Mouse (Mus musculus) embryonic facial prominence, embryonic 15.5 days (tissue): Measurements from ENCODE around the gene Dnajb13. TPM values are rescaled to one million over a fixed set of nuclear protein-coding genes. Genes with fewer than 3 reads are reported as not detected.

ENCODE experiments used
- ATAC-seq: fragments of 200-750 bp; cut with Nextera tagmentation; 2 replicates; pipeline ENCODE4 v1.8.0; 2017; ENCODE audit warnings: low read depth, moderate TSS enrichment; ENCODE audit not compliant: insufficient number of reproducible peaks, low FRiP score, low TSS enrichment
- H3K27ac ChIP-seq: fragments of 300-500 bp; sonication (generic); replicated peaks from 2 replicates; pipeline ENCODE4 v1.5.1; 2015; ENCODE audit warnings: mild to moderate bottlenecking, inconsistent platforms
- H3K27me3 ChIP-seq: fragments of 300-500 bp; sonication (generic); 2 replicates; pipeline ENCODE4 v1.6.1; 2015; ENCODE audit warnings: inconsistent platforms
- H3K36me3 ChIP-seq: fragments of 300-500 bp; sonication (generic); 2 replicates; pipeline ENCODE4 v1.6.1; 2015; ENCODE audit warnings: mild to moderate bottlenecking, inconsistent platforms
- H3K4me1 ChIP-seq: fragments of 300-500 bp; sonication (generic); 2 replicates; pipeline ENCODE4 v1.6.1; 2015; ENCODE audit warnings: inconsistent platforms
- H3K4me2 ChIP-seq: fragments of 300-500 bp; sonication (generic); replicated peaks from 2 replicates; pipeline ENCODE4 v1.6.1; 2015; ENCODE audit warnings: mild to moderate bottlenecking, inconsistent platforms
- H3K4me3 ChIP-seq: fragments of 300-500 bp; sonication (generic); replicated peaks from 2 replicates; pipeline ENCODE4 v1.5.1; 2015; ENCODE audit warnings: mild to moderate bottlenecking, inconsistent platforms
- H3K9ac ChIP-seq: fragments of 300-500 bp; sonication (generic); 2 replicates; pipeline ENCODE4 v1.6.1; 2015; ENCODE audit warnings: inconsistent platforms
- H3K9me3 ChIP-seq: fragments of 300-500 bp; sonication (generic); replicated peaks from 2 replicates; pipeline ENCODE4 v1.6.1; 2016; ENCODE audit warnings: inconsistent platforms
- WGBS: fragments of 180-500 bp; shearing (Covaris S2); methylation state at CpG from one replicate; pipeline ENCODE4 v1.1.7; 2015; 5-methylcytosine and 5-hydroxymethylcytosine counted together
- polyA plus RNA-seq: library from polyadenylated mRNA; unstranded; fragments of >200 nt; fragmentation: Nextera tagmentation; extraction: Ambion mirVana; gene quantifications from 2 replicates; pipeline ENCODE4 v1.2.1, GENCODE M21; 2015

Gene Dnajb13
- polyA plus RNA-seq, 1 experiment from 2014 or later, result 9.8 TPM

DNA sequence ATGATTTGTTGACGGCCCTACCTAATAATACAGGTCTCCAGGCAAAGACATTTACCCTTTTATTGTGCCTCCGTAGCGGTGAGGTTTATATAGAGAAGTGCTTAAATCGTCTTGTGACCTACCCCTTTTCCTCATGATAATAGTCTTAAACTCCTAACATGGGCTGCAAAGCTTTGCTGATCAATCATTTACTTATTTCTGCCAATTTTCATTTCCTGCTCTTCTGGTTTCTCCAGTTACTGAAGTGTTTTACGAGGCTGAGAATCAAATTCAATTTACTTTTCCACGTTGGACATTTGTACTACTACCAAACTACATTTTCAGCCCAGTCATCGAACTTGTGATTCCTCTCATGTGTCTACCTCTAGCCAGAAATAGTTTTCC is 22.8 kb upstream of the Dnajb13 start:
- Histone ChIP-seq H3K27me3 (no peaks in the 10 kb centered on the region), H3K36me3 (peaks cover 14% of the 10 kb centered on the region), H3K4me1 (0 out of 2 replicates have a peak, but pooled peaks cover 5% of the 10 kb centered on the region), H3K27ac (no peak overlapping the region), H3K4me2 (peak overlapping the region; percentile 61), H3K9me3 (no peaks in the 10 kb centered on the region), H3K4me3 (peak overlapping the region; percentile 77), H3K9ac (peak overlapping the region; percentile 78)
- 28% methylated on average over 7 of the region's 7 CpGs for WGBS
- no peak for ATAC-seq

DNA sequence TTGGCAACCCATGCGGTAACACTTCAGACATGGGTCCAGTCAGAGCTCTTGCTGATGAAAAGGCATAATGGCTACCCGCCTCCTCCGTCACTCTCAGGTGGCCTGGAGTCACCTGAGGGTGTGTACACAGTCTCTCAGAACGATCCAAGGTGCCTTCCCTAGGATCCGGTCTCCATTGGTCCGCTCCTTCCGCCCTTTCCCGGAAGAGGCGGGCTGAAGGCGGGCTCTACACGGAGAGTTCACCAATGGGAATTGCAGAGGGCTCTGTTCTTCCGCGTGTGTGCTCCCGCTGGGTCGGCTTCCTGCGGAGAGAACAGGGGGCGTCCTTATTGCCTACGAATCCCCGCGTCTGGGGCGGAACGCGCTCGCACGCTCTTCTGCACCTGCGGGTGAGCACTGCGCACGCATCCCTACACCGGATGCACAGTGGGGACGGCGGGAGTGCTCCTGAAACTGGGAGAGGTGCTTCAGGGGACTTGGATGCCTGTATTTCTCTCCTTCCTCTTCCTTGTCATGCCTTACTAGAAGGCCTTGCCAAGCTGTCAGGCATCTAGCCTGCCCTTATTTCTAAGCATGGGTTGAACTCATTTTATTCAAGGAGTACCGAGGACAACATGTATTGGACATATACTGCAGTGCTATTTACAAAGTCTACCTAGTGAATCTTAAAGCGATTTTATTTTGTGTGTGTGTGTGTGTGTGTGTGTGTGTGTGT is 22.2 kb upstream of the Dnajb13 start, which contains the start of gene Coa4:
TSS of gene Coa4 (plus strand) at position 268 of the 715 bp plus-strand sequence.
- Histone ChIP-seq H3K9me3 (no peaks in the 10 kb centered on the region), H3K4me1 (0 out of 2 replicates have a peak, but pooled peaks cover 5% of the 10 kb centered on the region), H3K4me2 (peak within 1 kb of the TSS; percentile 61), H3K36me3 (peaks cover 14% of the 10 kb centered on the region), H3K9ac (peak within 1 kb of the TSS; percentile 78), H3K4me3 (peak within 1 kb of the TSS; percentile 77), H3K27ac (peak within 1 kb of the TSS; percentile 88), H3K27me3 (no peaks in the 10 kb centered on the region)
- ATAC-seq, result peak; percentile 98
- WGBS, result under 1% methylated on average over 33 of the region's 33 CpGs

DNA sequence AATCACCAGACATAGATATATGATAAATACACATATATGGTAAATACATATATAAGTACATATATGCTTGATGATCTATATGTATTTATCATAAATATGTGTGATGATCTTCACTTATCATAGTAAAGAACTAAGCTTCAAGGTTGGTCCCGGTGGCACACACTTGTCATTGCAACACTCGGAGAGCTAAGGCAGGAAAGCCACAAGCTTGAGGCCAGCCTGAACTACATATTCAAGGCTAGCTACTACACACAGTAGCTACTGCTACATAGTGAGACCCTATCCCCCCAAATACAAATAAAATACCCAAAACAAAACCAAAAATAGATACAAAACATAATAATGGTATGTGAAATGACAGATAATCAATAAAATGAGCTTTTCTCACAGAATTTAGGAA is 21.1 kb upstream of the Dnajb13 start:
- ATAC-seq, result no peak
- Histone ChIP-seq H3K36me3 (peaks cover 14% of the 10 kb centered on the region), H3K27me3 (no peaks in the 10 kb centered on the region), H3K27ac (no peak overlapping the region), H3K9me3 (no peaks in the 10 kb centered on the region), H3K4me2 (no peak overlapping the region), H3K4me3 (no peak overlapping the region), H3K9ac (no peak overlapping the region), H3K4me1 (0 out of 2 replicates have a peak, but pooled peaks cover 5% of the 10 kb centered on the region)
- 82% methylated on average over 2 of the region's 2 CpGs for WGBS

DNA sequence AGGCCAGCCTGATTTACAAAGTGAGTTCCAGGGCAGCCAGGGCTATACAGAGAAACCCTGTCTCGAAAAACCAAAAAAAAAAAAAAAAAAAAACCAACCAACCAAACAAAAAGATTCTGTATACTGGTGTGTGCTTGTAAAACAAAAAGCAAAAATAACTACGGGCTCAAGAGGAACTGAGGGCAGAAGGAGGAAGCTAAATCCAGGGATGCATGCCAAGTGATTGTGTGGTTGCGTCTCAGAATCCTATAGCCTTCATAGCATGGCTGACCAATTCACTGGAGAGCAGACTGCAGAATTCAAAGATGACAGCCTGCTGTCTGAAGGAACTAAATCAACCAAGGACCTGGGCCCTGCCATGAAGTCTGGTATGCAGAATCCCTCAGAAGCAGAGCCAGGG is 19.5 kb upstream of the Dnajb13 start:
- no peaks in the 10 kb centered on the region for H3K9me3 ChIP-seq
- 0 out of 2 replicates have a peak, but pooled peaks cover 5% of the 10 kb centered on the region for H3K4me1 ChIP-seq
- 79% methylated on average over 3 of the region's 3 CpGs for WGBS
- H3K4me3 ChIP-seq, result no peak overlapping the region
- no peak overlapping the region for H3K27ac ChIP-seq
- ATAC-seq, result no peak
- H3K27me3 ChIP-seq, result no peaks in the 10 kb centered on the region
- H3K9ac ChIP-seq, result no peak overlapping the region
- peaks cover 4% of the 10 kb centered on the region for H3K36me3 ChIP-seq
- no peak overlapping the region for H3K4me2 ChIP-seq

DNA sequence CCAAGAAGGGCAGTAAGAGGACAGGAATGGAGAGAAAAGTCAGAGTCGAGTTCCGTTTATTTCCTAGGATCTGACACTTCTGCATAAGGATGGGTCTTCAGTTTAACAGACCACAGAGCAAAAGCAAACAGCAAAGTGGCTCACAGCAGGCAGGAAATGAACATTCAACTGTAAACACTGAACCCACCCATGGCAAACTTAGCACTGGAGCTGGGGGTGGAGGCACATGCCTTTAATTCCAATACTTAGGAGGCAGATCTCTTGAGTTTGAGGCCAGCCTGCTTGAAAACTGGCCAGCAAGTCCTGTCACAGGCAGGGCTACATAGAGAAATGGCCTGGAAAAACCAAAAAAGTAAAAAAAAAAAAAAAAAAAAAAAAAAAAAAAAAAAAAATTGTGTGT is 18.7 kb upstream of the Dnajb13 start:
- Histone ChIP-seq H3K4me1 (0 out of 2 replicates have a peak, but pooled peaks cover 5% of the 10 kb centered on the region), H3K36me3 (no peaks in the 10 kb centered on the region), H3K9ac (no peak overlapping the region), H3K4me2 (no peak overlapping the region), H3K27me3 (no peaks in the 10 kb centered on the region), H3K9me3 (no peaks in the 10 kb centered on the region), H3K27ac (no peak overlapping the region), H3K4me3 (no peak overlapping the region)
- ATAC-seq, result no peak
- 66% methylated on average over 2 of the region's 2 CpGs for WGBS

DNA sequence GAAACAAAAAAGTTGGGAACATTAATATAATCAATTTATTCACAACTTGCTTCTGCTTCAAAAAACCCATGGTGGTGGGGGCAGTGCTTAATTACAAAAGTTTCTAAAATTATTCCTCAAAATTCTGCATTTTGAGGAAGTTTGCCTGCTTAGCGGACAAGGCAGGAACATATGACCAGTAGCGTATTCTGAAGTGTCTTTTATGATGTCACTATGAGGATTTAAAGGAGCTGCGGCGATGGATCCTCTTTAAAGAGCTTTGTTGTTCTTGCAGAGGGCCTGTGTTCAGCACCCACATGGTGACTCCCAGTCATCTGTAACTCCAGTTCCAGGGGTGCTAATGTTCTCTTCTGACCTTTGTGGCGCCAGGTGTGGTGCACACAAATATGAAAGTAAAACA is 16.0 kb upstream of the Dnajb13 start:
- Histone ChIP-seq H3K27ac (no peak overlapping the region), H3K27me3 (no peaks in the 10 kb centered on the region), H3K9ac (no peak overlapping the region), H3K4me2 (no peak overlapping the region), H3K4me3 (no peak overlapping the region), H3K4me1 (no peaks in the 10 kb centered on the region), H3K36me3 (no peaks in the 10 kb centered on the region), H3K9me3 (no peaks in the 10 kb centered on the region)
- no peak for ATAC-seq
- 88% methylated on average over 5 of the region's 5 CpGs for WGBS

DNA sequence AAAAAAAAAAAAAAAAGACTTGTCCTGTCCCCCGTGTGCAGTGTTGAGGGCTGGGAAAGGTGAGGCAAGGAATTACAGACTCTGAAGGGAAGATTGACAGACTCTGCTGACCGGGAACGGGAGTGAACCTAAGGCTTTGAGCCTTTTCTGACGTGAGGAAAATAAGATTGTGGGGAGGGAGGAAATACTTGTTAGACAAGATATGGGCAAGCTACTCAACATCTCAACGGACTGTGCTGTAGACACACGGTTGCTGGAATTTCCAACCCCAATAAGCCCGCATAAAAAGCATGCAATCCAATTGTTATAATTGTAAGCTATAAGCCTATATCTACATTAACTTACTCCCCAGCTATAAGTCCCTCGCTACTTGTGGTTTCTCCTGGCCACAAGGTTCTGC is 9.9 kb upstream of the Dnajb13 start:
- Histone ChIP-seq H3K4me2 (no peak overlapping the region), H3K9ac (no peak overlapping the region), H3K9me3 (no peaks in the 10 kb centered on the region), H3K4me1 (no peaks in the 10 kb centered on the region), H3K27me3 (no peaks in the 10 kb centered on the region), H3K36me3 (no peaks in the 10 kb centered on the region), H3K27ac (no peak overlapping the region), H3K4me3 (no peak overlapping the region)
- WGBS, result 58% methylated on average over 8 of the region's 8 CpGs
- ATAC-seq, result no peak

DNA sequence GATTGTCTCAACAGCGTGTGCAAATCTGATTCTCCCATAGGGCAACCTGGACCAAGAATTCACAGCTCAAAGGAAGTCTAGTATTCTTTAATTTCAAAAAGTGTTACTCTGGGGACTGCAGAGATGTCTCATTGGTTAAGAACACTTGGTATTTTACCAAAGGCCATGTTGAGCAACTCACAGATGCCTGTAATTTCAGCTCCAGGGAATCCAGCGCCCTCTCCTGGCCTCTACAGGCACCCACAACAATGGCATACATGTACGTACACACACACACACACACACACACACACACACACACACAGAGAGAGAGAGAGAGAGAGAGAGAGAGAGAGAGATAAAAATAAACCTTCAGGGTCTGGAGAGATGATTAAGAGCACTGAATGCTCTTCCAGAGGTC is 7.5 kb upstream of the Dnajb13 start:
- Histone ChIP-seq H3K4me2 (no peak overlapping the region), H3K9ac (no peak overlapping the region), H3K27me3 (no peaks in the 10 kb centered on the region), H3K4me1 (no peaks in the 10 kb centered on the region), H3K4me3 (no peak overlapping the region), H3K36me3 (no peaks in the 10 kb centered on the region), H3K9me3 (no peaks in the 10 kb centered on the region), H3K27ac (no peak overlapping the region)
- WGBS, result 69% methylated on average over 3 of the region's 3 CpGs
- no peak for ATAC-seq

DNA sequence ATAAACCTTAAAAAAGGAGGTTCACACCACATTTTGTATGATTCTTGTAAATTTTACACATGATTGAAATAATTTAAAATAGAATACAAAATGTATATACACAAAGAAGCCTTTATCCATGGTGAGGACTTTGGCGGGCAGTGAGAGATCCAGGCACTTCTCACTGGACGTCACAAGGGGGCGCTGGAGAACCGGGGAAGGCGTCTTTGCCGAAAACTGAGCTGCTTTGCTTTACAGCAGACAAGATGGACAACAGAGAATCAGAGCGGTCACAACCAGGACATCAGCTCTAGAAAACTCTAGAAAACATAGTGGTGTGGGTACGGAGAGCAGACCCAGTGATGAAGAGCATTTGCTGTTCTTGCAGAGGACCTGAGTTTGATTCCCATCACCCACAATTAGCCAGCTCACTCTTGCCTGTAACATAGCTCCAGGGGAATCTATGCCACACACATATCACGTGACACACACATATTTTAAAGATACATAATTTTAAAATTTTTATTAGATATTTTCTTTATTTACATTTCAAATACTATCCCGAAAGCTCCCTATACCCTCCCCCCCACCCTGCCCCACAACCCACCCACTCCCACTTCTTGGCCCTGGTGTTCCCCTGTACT is 6.0 kb upstream of the Dnajb13 start:
- H3K9ac ChIP-seq, result no peak overlapping the region
- peak overlapping the region; percentile 28; the same call in 1 of the 2 replicates for H3K4me2 ChIP-seq
- ATAC-seq, result peak; percentile 34; the same call in 1 of the 2 replicates
- no peaks in the 10 kb centered on the region for H3K36me3 ChIP-seq
- H3K27ac ChIP-seq, result no peak overlapping the region
- H3K27me3 ChIP-seq, result no peaks in the 10 kb centered on the region
- H3K4me3 ChIP-seq, result no peak overlapping the region
- no peaks in the 10 kb centered on the region for H3K4me1 ChIP-seq
- no peaks in the 10 kb centered on the region for H3K9me3 ChIP-seq
- 21% methylated on average over 10 of the region's 10 CpGs for WGBS

DNA sequence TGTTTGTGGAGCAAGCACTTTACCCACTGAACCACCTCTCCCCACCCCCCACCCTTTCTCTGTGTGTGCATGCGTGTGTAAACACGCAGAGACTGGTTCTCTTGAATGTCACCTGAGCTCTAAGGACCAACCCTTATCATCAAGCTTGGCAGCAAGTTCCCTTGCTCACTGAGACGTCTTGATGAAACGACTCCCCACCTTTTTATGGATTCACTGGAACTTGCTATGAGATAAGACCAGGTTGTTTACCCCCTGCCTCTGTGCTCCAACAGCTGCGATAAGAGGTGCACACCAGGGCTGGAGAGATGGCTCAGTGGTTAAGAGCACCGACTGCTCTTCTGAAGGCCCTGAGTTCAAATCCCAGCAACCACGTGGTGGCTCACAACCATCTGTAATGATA is 5.4 kb upstream of the Dnajb13 start:
- WGBS, result 66% methylated on average over 7 of the region's 7 CpGs
- H3K4me3 ChIP-seq, result no peak overlapping the region
- ATAC-seq, result no peak
- H3K27me3 ChIP-seq, result no peaks in the 10 kb centered on the region
- H3K4me2 ChIP-seq, result no peak overlapping the region
- H3K4me1 ChIP-seq, result no peaks in the 10 kb centered on the region
- H3K9ac ChIP-seq, result no peak overlapping the region
- no peak overlapping the region for H3K27ac ChIP-seq
- no peaks in the 10 kb centered on the region for H3K9me3 ChIP-seq
- no peaks in the 10 kb centered on the region for H3K36me3 ChIP-seq

DNA sequence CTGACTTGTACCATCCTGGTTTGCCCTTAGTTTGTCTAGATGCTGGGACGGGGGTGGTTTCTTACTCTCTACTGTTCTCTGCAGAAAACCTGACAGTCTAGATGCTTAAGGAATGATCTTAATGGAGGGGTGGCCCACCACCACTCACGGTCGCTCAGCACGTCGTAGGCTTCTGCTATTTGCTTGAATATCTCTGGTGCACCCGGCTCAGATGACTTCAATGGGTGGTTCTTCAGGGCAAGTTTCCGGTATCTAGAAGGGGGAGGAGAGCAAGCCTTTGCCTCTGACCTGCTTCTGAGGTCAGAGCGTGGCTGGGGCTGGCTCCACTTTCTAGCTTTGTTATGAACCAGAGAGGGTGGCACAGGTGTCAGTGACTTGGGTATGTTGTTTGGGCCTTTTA is 3.2 kb downstream of the Dnajb13 start:
- no peaks in the 10 kb centered on the region for H3K36me3 ChIP-seq
- H3K9ac ChIP-seq, result no peak overlapping the region
- WGBS, result 79% methylated on average over 8 of the region's 8 CpGs
- ATAC-seq, result no peak
- no peaks in the 10 kb centered on the region for H3K9me3 ChIP-seq
- H3K4me2 ChIP-seq, result no peak overlapping the region
- no peak overlapping the region for H3K4me3 ChIP-seq
- H3K4me1 ChIP-seq, result no peaks in the 10 kb centered on the region
- H3K27ac ChIP-seq, result no peak overlapping the region
- no peaks in the 10 kb centered on the region for H3K27me3 ChIP-seq
